Mouse (Mus musculus) brain, embryonic 14.5 days (tissue): ENCODE data around the gene Dpp8.

Experiments used
- CTCF ChIP-seq: fragments of 200-500 bp; IDR thresholded peaks from 2 replicates; pipeline ENCODE4 v1.5.1; 2012; ENCODE audit warnings: inconsistent platforms, mild to moderate bottlenecking, moderate library complexity, borderline replicate concordance; ENCODE audit not compliant: insufficient read depth, insufficient read length; ENCODE audit errors: extremely low read depth
- POLR2A ChIP-seq: fragments of 200-500 bp; IDR thresholded peaks from 2 replicates; pipeline ENCODE4 v1.6.1; 2012; ENCODE audit warnings: mild to moderate bottlenecking, inconsistent platforms, borderline replicate concordance; ENCODE audit not compliant: poor library complexity, insufficient read depth, insufficient read length, severe bottlenecking; ENCODE audit errors: extremely low read depth

GRCm38 (mm10) chr9:65032269-65033108, at the start of gene Dpp8:
- TF ChIP-seq CTCF (peak; percentile 98), POLR2A (peak; percentile 68)
